Mouse (Mus musculus): ENCODE data around the gene Wnk1.

The Wnk1 gene

GRCm38 (mm10) chr6:119902204-119903080 lies 136.0 kb downstream of the Wnk1 start, which contains the start of gene Rad52:
Gene Rad52, plus strand, starts transcription at chr6:119902698.
- peak; percentile 90 for DNase-seq

DNA sequence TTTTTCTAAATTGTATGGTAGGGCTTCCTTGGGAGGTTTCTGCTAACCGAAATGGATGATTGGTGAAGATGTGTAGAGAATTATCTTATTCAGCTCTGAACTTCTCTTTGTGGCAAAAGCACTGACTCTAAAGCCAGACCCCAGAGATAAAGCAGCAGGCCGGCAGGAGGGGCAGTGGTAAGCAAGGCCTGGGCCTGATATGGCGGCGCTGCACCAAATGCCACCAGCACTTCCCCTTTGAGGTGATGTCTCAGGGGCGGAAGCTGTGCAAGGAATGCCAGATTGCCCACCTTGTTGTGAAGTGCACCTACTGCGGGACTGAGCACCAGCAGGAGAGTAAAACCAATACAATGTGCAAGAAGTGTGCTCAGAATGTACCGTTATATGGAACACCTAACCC lies 145.8 kb downstream of the Wnk1 start:
- DNase-seq, result no peak

- no peak for DNase-seq
These were observed 155.3 kb downstream of the Wnk1 start for GRCm38 (mm10) chr6:119883151-119883550.

Measured in lung, postnatal 36 days (tissue).